Mouse (Mus musculus) lung, embryonic 16.5 days (tissue): ENCODE data around the gene Arhgef6. TPM values are rescaled to one million over a fixed set of nuclear protein-coding genes. Genes with fewer than 3 reads are reported as not detected.

ENCODE experiments used
- ATAC-seq: fragments of 200-750 bp; cut with Nextera tagmentation; 2 replicates; pipeline ENCODE4 v1.8.0; 2017; ENCODE audit warnings: low read depth, mild to moderate bottlenecking, moderate library complexity
- H3K27ac ChIP-seq: fragments of 300-500 bp; sonication (generic); 2 replicates; pipeline ENCODE4 v1.5.1; 2014; ENCODE audit warnings: mild to moderate bottlenecking, control low read depth, low read length
- H3K27me3 ChIP-seq: fragments of 300-500 bp; sonication (generic); 2 replicates; pipeline ENCODE4 v1.6.1; 2014; ENCODE audit warnings: low read depth, low read length, mixed read lengths; ENCODE audit not compliant: control insufficient read depth, insufficient read depth
- H3K36me3 ChIP-seq: fragments of 300-500 bp; sonication (generic); 2 replicates; pipeline ENCODE4 v1.6.1; 2014; ENCODE audit warnings: low read length; ENCODE audit not compliant: control insufficient read depth, insufficient read depth
- H3K4me1 ChIP-seq: fragments of 300-500 bp; sonication (generic); replicated peaks from 2 replicates; pipeline ENCODE4 v1.6.1; 2014; ENCODE audit warnings: low read length, mixed read lengths; ENCODE audit not compliant: control insufficient read depth, insufficient read depth
- H3K4me2 ChIP-seq: fragments of 300-500 bp; sonication (generic); 2 replicates; pipeline ENCODE4 v1.6.1; 2014; ENCODE audit warnings: low read depth, low read length, control low read depth
- H3K4me3 ChIP-seq: fragments of 300-500 bp; sonication (generic); 2 replicates; pipeline ENCODE4 v1.5.1; 2014; ENCODE audit warnings: mild to moderate bottlenecking, low read length, control low read depth
- H3K9ac ChIP-seq: fragments of 300-500 bp; sonication (generic); 2 replicates; pipeline ENCODE4 v1.6.1; 2014; ENCODE audit warnings: low read length, control low read depth
- H3K9me3 ChIP-seq: fragments of 300-500 bp; sonication (generic); 2 replicates; pipeline ENCODE4 v1.6.1; 2016; ENCODE audit warnings: low read length; ENCODE audit not compliant: control insufficient read depth
- WGBS: fragments of 180-500 bp; shearing (Covaris S2); extraction: QIAGEN DNeasy Blood & Tissue Kit; methylation state at CpG from one replicate; pipeline ENCODE4 v1.1.7; 2014; 5-methylcytosine and 5-hydroxymethylcytosine counted together
- polyA plus RNA-seq: library from polyadenylated mRNA; unstranded; fragments of >200 nt; fragmentation: Nextera tagmentation; extraction: Ambion mirVana; gene quantifications from 2 replicates; pipeline ENCODE4 v1.2.1, GENCODE M21; 2015

The Arhgef6 gene
- polyA plus RNA-seq, 1 experiment from 2014 or later = 26.4 TPM

- Histone ChIP-seq H3K4me3 (no peak overlapping the region), H3K9ac (no peak overlapping the region), H3K27me3 (no peaks in the 10 kb centered on the region), H3K4me2 (no peak overlapping the region), H3K9me3 (no peaks in the 10 kb centered on the region), H3K4me1 (no peaks in the 10 kb centered on the region), H3K36me3 (no peaks in the 10 kb centered on the region), H3K27ac (no peak overlapping the region)
- 59% methylated on average over 8 of the region's 8 CpGs for WGBS
- no peak for ATAC-seq
These were observed 151.2 kb downstream of the Arhgef6 start for GRCm38 (mm10) chrX:57187301-57187700.

- Histone ChIP-seq H3K9ac (no peak overlapping the region), H3K4me3 (no peak overlapping the region), H3K4me2 (no peak overlapping the region), H3K9me3 (no peaks in the 10 kb centered on the region), H3K4me1 (no peaks in the 10 kb centered on the region), H3K27me3 (no peaks in the 10 kb centered on the region), H3K27ac (no peak overlapping the region), H3K36me3 (no peaks in the 10 kb centered on the region)
- WGBS = 85% methylated on average over 3 of the region's 3 CpGs
- ATAC-seq = no peak
These were observed 155.2 kb downstream of the Arhgef6 start for GRCm38 (mm10) chrX:57183359-57183758.

GRCm38 (mm10) chrX:57182470-57182869 lies 156.1 kb downstream of the Arhgef6 start:
- H3K27ac ChIP-seq = no peak overlapping the region
- 75% methylated on average over 2 of the region's 2 CpGs for WGBS
- H3K27me3 ChIP-seq = no peaks in the 10 kb centered on the region
- no peak for ATAC-seq
- H3K4me2 ChIP-seq = no peak overlapping the region
- no peaks in the 10 kb centered on the region for H3K9me3 ChIP-seq
- no peak overlapping the region for H3K9ac ChIP-seq
- H3K36me3 ChIP-seq = no peaks in the 10 kb centered on the region
- H3K4me3 ChIP-seq = no peak overlapping the region
- H3K4me1 ChIP-seq = no peaks in the 10 kb centered on the region

Other genes with a start within 250 kb of the Arhgef6 start
- not detected in 2 replicates for gene Cd40lg, start 126.6 kb downstream of the Arhgef6 start, polyA plus RNA-seq
- gene Rbmx, start 54.3 kb upstream of the Arhgef6 start, polyA plus RNA-seq = 125 and 131 TPM in 2 replicates
- gene Gm364, start 70.4 kb upstream of the Arhgef6 start, polyA plus RNA-seq = not detected in 2 replicates
- gene Gpr101, start 165.0 kb upstream of the Arhgef6 start, polyA plus RNA-seq = not detected in 2 replicates